Mouse (Mus musculus) erythroblast, embryonic 14.5 days (primary cell): Measurements from ENCODE around the gene Blzf1. TPM values are rescaled to one million over a fixed set of nuclear protein-coding genes. Genes with fewer than 3 reads are reported as not detected.

Experiments
- H3K27me3 ChIP-seq: 2 replicates; pipeline ENCODE4 v1.6.1; 2012; ENCODE audit warnings: inconsistent platforms; ENCODE audit not compliant: control insufficient read depth
- H3K36me3 ChIP-seq: 2 replicates; pipeline ENCODE4 v1.6.1; 2012; ENCODE audit warnings: mild to moderate bottlenecking, inconsistent platforms; ENCODE audit not compliant: control insufficient read depth
- H3K4me1 ChIP-seq: 2 replicates; pipeline ENCODE4 v1.6.1; 2012; ENCODE audit warnings: inconsistent platforms; ENCODE audit not compliant: control insufficient read depth
- H3K4me3 ChIP-seq: replicated peaks from 2 replicates; pipeline ENCODE3; 2012; ENCODE audit warnings: moderate library complexity, mild to moderate bottlenecking, inconsistent platforms
- H3K9me3 ChIP-seq: 2 replicates; pipeline ENCODE4 v1.6.1; 2012; ENCODE audit warnings: low read length, inconsistent platforms, mixed read lengths; ENCODE audit not compliant: control insufficient read depth
- GATA1 ChIP-seq: IDR thresholded peaks from 2 replicates; pipeline ENCODE4 v1.6.1; 2012; ENCODE audit warnings: low read length, inconsistent platforms, mixed read lengths
- TAL1 ChIP-seq: IDR thresholded peaks from 3 replicates; pipeline ENCODE4 v1.6.1; 2012; ENCODE audit warnings: low read length, inconsistent platforms, mixed read lengths
- polyA plus RNA-seq: library from polyadenylated mRNA; stranded (reverse); fragments of >175 nt; gene quantifications from 2 replicates; pipeline ENCODE4 v1.2.3, GENCODE M21; 2012

The Blzf1 gene
- polyA plus RNA-seq, 1 experiment, result 0.12 TPM

GRCm38 (mm10) chr1:164249332-164249711, 58.0 kb downstream of the Blzf1 start:
- Histone ChIP-seq H3K36me3 (no peaks in the 10 kb centered on the region; the same call in 1 of the 2 replicates), H3K27me3 (peaks cover 4% of the 10 kb centered on the region; the same call in 1 of the 2 replicates), H3K4me3 (peak overlapping the region; percentile 65), H3K9me3 (no peaks in the 10 kb centered on the region), H3K4me1 (peaks cover 46% of the 10 kb centered on the region)
- TF ChIP-seq GATA1 (no peak), TAL1 (no peak)

- peaks cover 44% of the 10 kb centered on the region for H3K4me1 ChIP-seq
- no peaks in the 10 kb centered on the region for H3K36me3 ChIP-seq
- H3K27me3 ChIP-seq, result peaks cover 4% of the 10 kb centered on the region; the same call in 1 of the 2 replicates
- H3K9me3 ChIP-seq, result no peaks in the 10 kb centered on the region
- TF ChIP-seq TAL1 (no peak), GATA1 (peak; percentile 58; the same call in 1 of the 2 replicates)
- peak within 1 kb of the TSS; percentile 65 for H3K4me3 ChIP-seq
These were observed 58.6 kb downstream of the Blzf1 start, which contains the start of gene Slc19a2 for GRCm38 (mm10) chr1:164248465-164249331. TSS of gene Slc19a2 (plus strand) at chr1:164249046.

- no peak for TF ChIP-seq TAL1
- no peak for TF ChIP-seq GATA1
- Histone ChIP-seq H3K27me3 (peaks cover 4% of the 10 kb centered on the region; the same call in 1 of the 2 replicates), H3K9me3 (no peaks in the 10 kb centered on the region), H3K4me3 (peak overlapping the region; percentile 65), H3K36me3 (no peaks in the 10 kb centered on the region), H3K4me1 (peaks cover 42% of the 10 kb centered on the region)
These were observed 59.3 kb downstream of the Blzf1 start for GRCm38 (mm10) chr1:164247971-164248370.

GRCm38 (mm10) chr1:164247442-164247841, 59.8 kb downstream of the Blzf1 start:
- peak overlapping the region; percentile 65 for H3K4me3 ChIP-seq
- no peaks in the 10 kb centered on the region for H3K36me3 ChIP-seq
- peaks cover 40% of the 10 kb centered on the region for H3K4me1 ChIP-seq
- no peaks in the 10 kb centered on the region for H3K9me3 ChIP-seq
- TF ChIP-seq GATA1, result no peak
- no peak for TF ChIP-seq TAL1
- peaks cover 4% of the 10 kb centered on the region; the same call in 1 of the 2 replicates for H3K27me3 ChIP-seq

- H3K4me3 ChIP-seq, result no peak overlapping the region
- H3K9me3 ChIP-seq, result no peaks in the 10 kb centered on the region
- TF ChIP-seq GATA1, result no peak
- H3K36me3 ChIP-seq, result no peaks in the 10 kb centered on the region
- H3K27me3 ChIP-seq, result peaks cover 4% of the 10 kb centered on the region; the same call in 1 of the 2 replicates
- H3K4me1 ChIP-seq, result peaks cover 5% of the 10 kb centered on the region
These were observed 64.5 kb downstream of the Blzf1 start for GRCm38 (mm10) chr1:164242809-164243208.

- Histone ChIP-seq H3K36me3 (no peaks in the 10 kb centered on the region), H3K9me3 (no peaks in the 10 kb centered on the region), H3K27me3 (peaks cover 4% of the 10 kb centered on the region; the same call in 1 of the 2 replicates), H3K4me3 (no peak overlapping the region), H3K4me1 (no peaks in the 10 kb centered on the region)
- TF ChIP-seq GATA1 (no peak), TAL1 (no peak)
These were observed 65.8 kb downstream of the Blzf1 start for GRCm38 (mm10) chr1:164241494-164241893.

Other genes starting within 250 kb of the Blzf1 start
- gene Sell, start 245.5 kb downstream of the Blzf1 start, polyA plus RNA-seq, result 0.05 TPM in 1 of 2 replicates, not detected in the other
- gene Selp, start 192.2 kb downstream of the Blzf1 start, polyA plus RNA-seq, result 0.03 and 0.13 TPM in 2 replicates
- gene F5, start 155.7 kb downstream of the Blzf1 start, polyA plus RNA-seq, result 0.01 TPM in 2 replicates
- gene Slc19a2, start 58.4 kb downstream of the Blzf1 start, polyA plus RNA-seq, result 0.07 and 0.36 TPM in 2 replicates
- 0.07 and 0.22 TPM in 2 replicates for gene Ccdc181, start 31.9 kb downstream of the Blzf1 start, polyA plus RNA-seq
- 0.14 and 0.27 TPM in 2 replicates for gene Nme7, start 3.4 kb downstream of the Blzf1 start, polyA plus RNA-seq
- not detected in 2 replicates for gene Atp1b1, start 150.9 kb upstream of the Blzf1 start, polyA plus RNA-seq